Mouse (Mus musculus) cortical plate, adult 2 months (tissue): ENCODE results near the gene Fgd3.

Experiments
- CTCF ChIP-seq: fragments of 200-500 bp; IDR thresholded peaks from 2 replicates; pipeline ENCODE4 v1.5.1; 2011; ENCODE audit warnings: mild to moderate bottlenecking, control low read depth, low read length; ENCODE audit not compliant: insufficient read depth; ENCODE audit errors: extremely low read depth
- POLR2A ChIP-seq: fragments of 200-500 bp; IDR thresholded peaks from 2 replicates; pipeline ENCODE4 v1.6.1; 2011; ENCODE audit warnings: mild to moderate bottlenecking, low read length, control low read depth; ENCODE audit not compliant: insufficient read depth; ENCODE audit errors: extremely low read depth

- TF ChIP-seq CTCF (no peak), POLR2A (no peak)
These were observed 82.5 kb downstream of the Fgd3 start for GRCm38 (mm10) chr13:49237617-49238016.
